Mouse (Mus musculus): ENCODE data around the gene Tmem136.

The Tmem136 gene

DNA sequence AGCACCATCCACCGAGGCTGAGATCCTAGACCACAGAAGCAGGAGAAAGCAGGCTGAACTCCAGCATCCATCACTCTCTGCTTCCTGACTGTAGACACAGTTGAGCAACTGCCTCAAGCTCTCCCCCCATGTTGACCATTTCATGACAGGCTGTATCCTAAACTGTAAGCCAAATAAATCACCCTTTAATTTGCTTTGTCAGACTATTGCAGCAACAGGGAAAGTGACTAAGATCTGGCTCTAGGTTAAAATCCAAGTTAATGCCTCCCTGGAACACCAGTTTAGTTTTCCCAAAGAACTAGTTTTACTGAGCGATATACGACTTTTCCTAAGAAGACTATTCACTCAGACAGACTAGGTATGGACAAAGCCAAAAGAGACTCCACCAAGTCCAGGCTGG, 37.7 kb downstream of the Tmem136 start:
- DNase-seq (ENCODE audit: low read depth, low spot score) = no peak

DNA sequence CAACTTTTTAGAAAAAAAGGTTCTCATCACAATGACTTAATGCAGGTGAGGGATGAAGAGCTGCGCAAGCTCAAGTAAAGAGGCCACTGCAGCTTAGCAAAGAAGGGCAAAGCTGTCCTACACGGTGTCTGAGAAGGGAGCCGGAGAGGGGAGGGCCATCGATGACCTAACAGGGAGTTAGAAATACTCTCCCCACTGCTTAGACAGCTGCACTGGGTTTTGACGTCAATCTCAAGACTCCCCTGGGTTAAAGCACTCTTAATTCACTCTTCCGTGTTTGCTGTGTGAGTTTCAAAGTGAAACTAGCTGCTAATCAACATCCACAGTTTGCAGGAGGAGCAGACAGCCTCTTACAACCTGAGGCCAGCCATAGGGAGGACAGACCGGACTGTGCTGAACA, 40.2 kb downstream of the Tmem136 start:
- DNase-seq (ENCODE audit: low read depth, low spot score) = no peak

DNA sequence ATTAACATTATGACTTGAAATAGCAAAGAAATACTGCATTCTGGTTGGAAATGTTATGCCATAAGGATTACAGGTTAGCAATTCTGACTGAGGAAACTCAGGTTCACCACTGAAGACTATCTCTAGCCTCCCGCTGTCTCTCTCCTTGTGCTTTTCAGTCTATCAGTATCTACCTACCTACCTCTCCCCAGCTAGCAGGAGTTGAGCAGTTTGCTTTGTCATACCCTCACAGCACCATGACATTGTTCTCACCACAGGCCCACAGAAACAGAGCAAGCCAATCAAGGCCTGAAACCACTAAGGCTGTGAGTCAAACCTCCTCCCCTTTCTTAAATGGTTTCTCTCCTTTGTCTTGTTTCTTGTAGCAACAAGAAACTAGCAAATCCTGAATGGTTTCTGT, 41.8 kb downstream of the Tmem136 start:
- no peak for DNase-seq (ENCODE audit: low read depth, low spot score)

DNA sequence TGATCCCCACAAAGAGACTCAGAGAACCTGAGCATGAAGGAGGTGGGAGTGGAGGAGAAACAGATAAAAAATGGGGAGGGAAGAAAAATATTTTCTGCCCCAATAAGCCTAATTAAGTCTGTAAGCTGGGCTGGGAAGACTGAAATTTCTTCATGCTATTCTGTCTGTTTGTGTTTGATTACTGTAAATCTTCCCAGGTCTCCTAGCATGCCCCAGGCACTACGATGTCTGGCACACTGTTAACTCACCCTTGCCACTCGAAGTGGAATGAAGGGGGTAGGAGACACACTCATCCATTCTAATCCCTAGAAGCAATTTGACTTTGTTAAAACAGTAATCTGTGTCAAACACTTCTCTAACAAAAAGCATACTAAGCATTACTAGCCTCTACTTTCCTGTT, 44.6 kb downstream of the Tmem136 start:
- no peak for DNase-seq (ENCODE audit: low read depth, low spot score)

DNA sequence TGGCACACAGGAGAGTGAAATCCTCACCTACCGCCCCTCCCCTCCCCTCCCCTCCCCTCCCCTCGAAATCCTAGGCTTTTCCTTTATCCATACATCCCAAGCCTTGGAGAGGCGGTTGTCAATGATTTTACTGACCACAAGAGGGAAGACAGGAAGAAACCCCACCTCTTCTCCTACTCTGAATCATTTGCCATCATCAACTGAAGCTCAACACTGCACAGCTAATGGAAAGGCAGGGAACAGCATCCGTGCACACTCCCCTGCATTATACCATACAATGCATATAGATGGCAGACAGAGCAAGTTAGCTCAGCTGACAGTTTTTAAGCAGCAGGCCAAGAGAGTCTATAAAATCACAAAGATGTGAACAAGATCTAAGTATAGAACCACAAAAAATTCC, 45.2 kb downstream of the Tmem136 start:
- DNase-seq (ENCODE audit: low read depth, low spot score) = no peak

DNA sequence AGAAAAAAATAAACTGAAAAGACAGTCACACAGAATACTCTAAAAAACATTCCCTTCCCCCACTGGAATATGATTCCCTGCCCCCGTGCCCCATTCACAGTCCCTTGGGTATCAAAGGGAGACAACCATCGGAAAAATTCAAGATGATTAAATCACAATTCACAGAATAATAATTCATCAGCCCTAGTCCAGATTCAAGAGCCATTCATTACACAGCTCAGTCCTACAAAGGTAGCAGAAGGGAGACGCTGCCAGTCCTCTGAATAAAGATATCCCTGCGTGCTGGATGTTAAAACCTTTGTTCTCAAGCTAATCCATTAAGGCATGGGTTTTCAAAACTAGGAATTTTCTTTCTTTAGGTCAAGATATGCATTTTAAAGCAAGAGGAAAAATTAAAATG, 45.8 kb downstream of the Tmem136 start:
- no peak for DNase-seq (ENCODE audit: low read depth, low spot score)

DNA sequence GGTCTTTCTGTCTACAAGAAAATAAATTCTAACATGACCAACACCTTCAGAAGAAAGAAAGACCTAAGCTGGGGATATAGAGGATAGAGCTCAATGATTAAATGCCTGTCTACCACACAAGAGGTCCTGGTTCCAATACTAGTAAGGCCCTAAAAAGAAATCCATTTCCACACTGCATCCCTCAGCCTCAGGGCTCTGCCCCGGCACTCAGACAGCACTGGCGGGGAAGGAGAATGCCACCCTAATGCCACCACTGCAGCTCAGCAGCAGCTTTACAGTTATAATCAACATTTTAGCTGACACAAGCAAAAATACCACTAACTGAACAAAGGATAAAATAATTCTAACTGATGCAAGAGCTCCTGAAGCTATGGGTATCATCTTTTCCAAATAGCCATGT, 46.2 kb downstream of the Tmem136 start:
- DNase-seq (ENCODE audit: low read depth, low spot score) = no peak

DNA sequence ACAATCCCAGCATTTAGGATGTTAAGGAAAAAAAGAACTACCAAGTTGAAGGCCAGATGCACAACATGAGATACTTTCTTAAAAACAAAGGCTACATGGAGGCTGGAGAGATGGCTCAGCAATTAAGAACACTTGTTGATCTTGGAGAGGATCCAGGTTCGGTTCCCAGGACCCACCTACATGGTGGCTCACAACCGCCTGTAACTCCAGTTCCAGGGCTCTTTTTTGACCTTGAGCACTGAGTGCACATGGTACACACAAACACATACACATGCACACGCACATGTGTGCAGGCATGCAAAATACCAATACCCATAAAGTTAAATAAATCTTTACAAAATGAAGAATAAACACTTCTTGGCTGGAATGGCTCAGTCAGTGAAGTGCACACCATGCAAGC, 48.5 kb downstream of the Tmem136 start:
- no peak for DNase-seq (ENCODE audit: low read depth, low spot score)

DNA sequence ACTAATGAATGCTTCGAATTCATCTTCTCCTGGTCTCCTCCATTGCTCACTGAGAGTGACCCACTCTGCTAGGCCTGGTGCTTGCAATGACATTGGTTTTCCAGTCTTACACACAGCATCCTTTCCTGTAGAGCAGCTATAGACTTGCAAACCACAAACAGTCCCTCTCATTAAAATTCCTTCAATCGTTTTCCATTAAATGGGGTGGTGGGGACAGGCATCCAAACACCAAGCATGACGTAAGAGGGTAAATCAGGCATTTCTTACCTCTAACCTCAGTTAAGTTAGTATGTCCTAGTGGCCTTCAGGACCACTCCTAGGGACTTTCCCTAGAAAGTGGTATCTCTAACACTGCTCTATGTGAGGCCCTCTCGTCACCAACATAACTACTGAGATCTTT, 51.1 kb downstream of the Tmem136 start:
- DNase-seq (ENCODE audit: low read depth, low spot score) = no peak

DNA sequence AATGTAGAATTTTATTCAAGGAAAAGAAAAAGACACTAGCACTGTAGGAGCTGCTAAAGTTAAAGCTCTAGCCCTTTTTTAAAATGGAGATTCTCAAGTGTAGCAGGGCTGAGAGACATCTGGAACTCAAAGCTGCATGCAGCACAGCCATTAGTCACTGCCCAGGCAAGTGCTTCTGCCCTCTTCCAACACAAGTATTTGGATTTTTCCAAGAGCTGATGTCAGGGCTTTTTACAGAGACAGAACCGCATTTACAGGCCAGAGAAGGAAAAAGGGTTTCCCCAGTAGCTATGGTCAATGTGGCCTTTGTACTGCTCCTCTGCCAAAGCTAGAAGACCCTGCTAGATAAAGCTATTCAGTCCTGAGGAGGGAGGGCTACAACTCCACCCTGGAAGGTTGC, 54.8 kb downstream of the Tmem136 start:
- no peak for DNase-seq (ENCODE audit: low read depth, low spot score)

Data from c-Kit-negative CD71-positive TER-119-positive erythroid progenitor cells, embryonic 14.5 days (primary cell).